Mouse (Mus musculus): ENCODE results near the gene Eif5. TPM values are rescaled to one million over a fixed set of nuclear protein-coding genes. Genes with fewer than 3 reads are reported as not detected.

Gene Eif5
- polyA plus RNA-seq, 1 experiment: 91.0 TPM

- H3K79me2 ChIP-seq (ENCODE audit: control insufficient read depth, insufficient read depth): peaks cover 99% of the 10 kb centered on the region
- no peaks in the 10 kb centered on the region for H3K27me3 ChIP-seq (ENCODE audit: control insufficient read depth, insufficient read depth, insufficient read length)
- peaks cover 90% of the 10 kb centered on the region for H3K79me3 ChIP-seq (ENCODE audit: low read depth)
- TF ChIP-seq USF1 (IDR thresholded peaks at IDR 0.05; ENCODE audit: low read depth): no peak
- no peak for TF ChIP-seq MAX (IDR thresholded peaks at IDR 0.05)
- no peak for TF ChIP-seq MYOG (IDR thresholded peaks at IDR 0.05; ENCODE audit: control insufficient read depth, extremely low read depth, insufficient read length)
- no peak for TF ChIP-seq FOSL1 (IDR thresholded peaks at IDR 0.05; ENCODE audit: insufficient read depth, low read length, poor library complexity, severe bottlenecking)
- no peak for TF ChIP-seq MYOD1 (IDR thresholded peaks at IDR 0.05; ENCODE audit: control insufficient read depth, insufficient read length, low read depth)
- TF ChIP-seq CTCF (IDR thresholded peaks at IDR 0.05; ENCODE audit: control insufficient read depth, insufficient read depth, insufficient read length): no peak
- no peak for TF ChIP-seq CEBPB (IDR thresholded peaks at IDR 0.05; ENCODE audit: low read depth)
- H3ac ChIP-seq (ENCODE audit: control insufficient read depth, insufficient read length, low read depth): no peak overlapping the region
- no peak overlapping the region for H3K4me3 ChIP-seq (ENCODE audit: insufficient read depth, poor library complexity, severe bottlenecking)
- H3K36me3 ChIP-seq (ENCODE audit: control insufficient read depth, insufficient read depth): peaks cover 6% of the 10 kb centered on the region
These were observed 45.2 kb downstream of the Eif5 start for GRCm38 (mm10) chr12:111583058-111583457.

GRCm38 (mm10) chr12:111584401-111584800 lies 46.6 kb downstream of the Eif5 start:
- H3K4me3 ChIP-seq (ENCODE audit: insufficient read depth, poor library complexity, severe bottlenecking): no peak overlapping the region
- no peaks in the 10 kb centered on the region for H3K27me3 ChIP-seq (ENCODE audit: control insufficient read depth, insufficient read depth, insufficient read length)
- H3ac ChIP-seq (ENCODE audit: control insufficient read depth, insufficient read length, low read depth): no peak overlapping the region
- peaks cover 6% of the 10 kb centered on the region for H3K36me3 ChIP-seq (ENCODE audit: control insufficient read depth, insufficient read depth)
- peaks cover 100% of the 10 kb centered on the region for H3K79me2 ChIP-seq (ENCODE audit: control insufficient read depth, insufficient read depth)
- H3K79me3 ChIP-seq (ENCODE audit: low read depth): peaks cover 90% of the 10 kb centered on the region
- TF ChIP-seq MAX (IDR thresholded peaks at IDR 0.05) (no peak), MYOG (IDR thresholded peaks at IDR 0.05; ENCODE audit: control insufficient read depth, extremely low read depth, insufficient read length) (no peak), MYOD1 (IDR thresholded peaks at IDR 0.05; ENCODE audit: control insufficient read depth, insufficient read length, low read depth) (no peak), USF1 (IDR thresholded peaks at IDR 0.05; ENCODE audit: low read depth) (no peak), CTCF (IDR thresholded peaks at IDR 0.05; ENCODE audit: control insufficient read depth, insufficient read depth, insufficient read length) (no peak), CEBPB (IDR thresholded peaks at IDR 0.05; ENCODE audit: low read depth) (no peak), FOSL1 (IDR thresholded peaks at IDR 0.05; ENCODE audit: insufficient read depth, low read length, poor library complexity, severe bottlenecking) (no peak)

GRCm38 (mm10) chr12:111587252-111587651 lies 49.4 kb downstream of the Eif5 start:
- Histone ChIP-seq H3K79me2 (ENCODE audit: control insufficient read depth, insufficient read depth) (peaks cover 100% of the 10 kb centered on the region), H3K79me3 (ENCODE audit: low read depth) (peaks cover 89% of the 10 kb centered on the region), H3ac (ENCODE audit: control insufficient read depth, insufficient read length, low read depth) (no peak overlapping the region), H3K36me3 (ENCODE audit: control insufficient read depth, insufficient read depth) (peaks cover 8% of the 10 kb centered on the region), H3K4me3 (ENCODE audit: insufficient read depth, poor library complexity, severe bottlenecking) (no peak overlapping the region), H3K27me3 (ENCODE audit: control insufficient read depth, insufficient read depth, insufficient read length) (no peaks in the 10 kb centered on the region)
- TF ChIP-seq MAX (IDR thresholded peaks at IDR 0.05) (no peak), USF1 (IDR thresholded peaks at IDR 0.05; ENCODE audit: low read depth) (no peak), MYOD1 (IDR thresholded peaks at IDR 0.05; ENCODE audit: control insufficient read depth, insufficient read length, low read depth) (no peak), CTCF (IDR thresholded peaks at IDR 0.05; ENCODE audit: control insufficient read depth, insufficient read depth, insufficient read length) (no peak), MYOG (IDR thresholded peaks at IDR 0.05; ENCODE audit: control insufficient read depth, extremely low read depth, insufficient read length) (no peak), CEBPB (IDR thresholded peaks at IDR 0.05; ENCODE audit: low read depth) (no peak), FOSL1 (IDR thresholded peaks at IDR 0.05; ENCODE audit: insufficient read depth, low read length, poor library complexity, severe bottlenecking) (no peak)

- Histone ChIP-seq H3K4me3 (ENCODE audit: insufficient read depth, poor library complexity, severe bottlenecking) (no peak overlapping the region), H3K79me2 (ENCODE audit: control insufficient read depth, insufficient read depth) (peaks cover 90% of the 10 kb centered on the region), H3K79me3 (ENCODE audit: low read depth) (peaks cover 69% of the 10 kb centered on the region), H3ac (ENCODE audit: control insufficient read depth, insufficient read length, low read depth) (no peak overlapping the region), H3K36me3 (ENCODE audit: control insufficient read depth, insufficient read depth) (peaks cover 47% of the 10 kb centered on the region), H3K27me3 (ENCODE audit: control insufficient read depth, insufficient read depth, insufficient read length) (no peaks in the 10 kb centered on the region)
- TF ChIP-seq USF1 (IDR thresholded peaks at IDR 0.05; ENCODE audit: low read depth): no peak
- no peak for TF ChIP-seq MYOG (IDR thresholded peaks at IDR 0.05; ENCODE audit: control insufficient read depth, extremely low read depth, insufficient read length)
- TF ChIP-seq MYOD1 (IDR thresholded peaks at IDR 0.05; ENCODE audit: control insufficient read depth, insufficient read length, low read depth): no peak
- no peak for TF ChIP-seq MAX (IDR thresholded peaks at IDR 0.05)
- no peak for TF ChIP-seq CTCF (IDR thresholded peaks at IDR 0.05; ENCODE audit: control insufficient read depth, insufficient read depth, insufficient read length)
These were observed 54.7 kb downstream of the Eif5 start for GRCm38 (mm10) chr12:111592407-111593021.

GRCm38 (mm10) chr12:111593775-111594174 lies 56.0 kb downstream of the Eif5 start:
- no peak for TF ChIP-seq CEBPB (IDR thresholded peaks at IDR 0.05; ENCODE audit: low read depth)
- TF ChIP-seq FOSL1 (IDR thresholded peaks at IDR 0.05; ENCODE audit: insufficient read depth, low read length, poor library complexity, severe bottlenecking): no peak
- TF ChIP-seq MAX (IDR thresholded peaks at IDR 0.05): no peak
- no peak for TF ChIP-seq CTCF (IDR thresholded peaks at IDR 0.05; ENCODE audit: control insufficient read depth, insufficient read depth, insufficient read length)
- no peak for TF ChIP-seq MYOG (IDR thresholded peaks at IDR 0.05; ENCODE audit: control insufficient read depth, extremely low read depth, insufficient read length)
- TF ChIP-seq USF1 (IDR thresholded peaks at IDR 0.05; ENCODE audit: low read depth): no peak
- TF ChIP-seq MYOD1 (IDR thresholded peaks at IDR 0.05; ENCODE audit: control insufficient read depth, insufficient read length, low read depth): no peak
- Histone ChIP-seq H3K36me3 (ENCODE audit: control insufficient read depth, insufficient read depth) (peaks cover 56% of the 10 kb centered on the region), H3K79me3 (ENCODE audit: low read depth) (peaks cover 69% of the 10 kb centered on the region), H3K4me3 (ENCODE audit: insufficient read depth, poor library complexity, severe bottlenecking) (no peak overlapping the region), H3K79me2 (ENCODE audit: control insufficient read depth, insufficient read depth) (peaks cover 90% of the 10 kb centered on the region), H3K27me3 (ENCODE audit: control insufficient read depth, insufficient read depth, insufficient read length) (no peaks in the 10 kb centered on the region), H3ac (ENCODE audit: control insufficient read depth, insufficient read length, low read depth) (no peak overlapping the region)

Other genes starting within 250 kb of the Eif5 start
- 48.1 TPM for gene Cdc42bpb, start 160.3 kb upstream of the Eif5 start, polyA plus RNA-seq (2012; fragmentation: generic; extraction: Trizol)
- not detected for gene Lbhd2, start 131.2 kb upstream of the Eif5 start, polyA plus RNA-seq (2012; fragmentation: generic; extraction: Trizol)
- gene Exoc3l4, start 121.0 kb upstream of the Eif5 start, polyA plus RNA-seq (2012; fragmentation: generic; extraction: Trizol): 58.3 TPM
- 119 TPM for gene Tnfaip2, start 95.5 kb upstream of the Eif5 start, polyA plus RNA-seq (2012; fragmentation: generic; extraction: Trizol)
- 2.1 TPM for gene Gm266, start 52.2 kb upstream of the Eif5 start, polyA plus RNA-seq (2012; fragmentation: generic; extraction: Trizol)
- 35.0 TPM for gene Mark3, start 36.5 kb downstream of the Eif5 start, polyA plus RNA-seq (2012; fragmentation: generic; extraction: Trizol)
- gene Ckb, start 134.3 kb downstream of the Eif5 start, polyA plus RNA-seq (2012; fragmentation: generic; extraction: Trizol): 61.4 TPM
- gene Trmt61a, start 140.1 kb downstream of the Eif5 start, polyA plus RNA-seq (2012; fragmentation: generic; extraction: Trizol): 32.1 TPM
- 20.6 TPM for gene Bag5, start 175.2 kb downstream of the Eif5 start, polyA plus RNA-seq (2012; fragmentation: generic; extraction: Trizol)
- 29.9 TPM for gene Apopt1, start 175.2 kb downstream of the Eif5 start, polyA plus RNA-seq (2012; fragmentation: generic; extraction: Trizol)
- 116 TPM for gene Klc1, start 220.8 kb downstream of the Eif5 start, polyA plus RNA-seq (2012; fragmentation: generic; extraction: Trizol)